Mouse (Mus musculus): Measurements from ENCODE around the gene Lsp1. TPM values are rescaled to one million over a fixed set of nuclear protein-coding genes. Genes with fewer than 3 reads are reported as not detected.

Lsp1 gene
- polyA plus RNA-seq, 1 experiment from 2014 or later, result 8.0 TPM

DNA sequence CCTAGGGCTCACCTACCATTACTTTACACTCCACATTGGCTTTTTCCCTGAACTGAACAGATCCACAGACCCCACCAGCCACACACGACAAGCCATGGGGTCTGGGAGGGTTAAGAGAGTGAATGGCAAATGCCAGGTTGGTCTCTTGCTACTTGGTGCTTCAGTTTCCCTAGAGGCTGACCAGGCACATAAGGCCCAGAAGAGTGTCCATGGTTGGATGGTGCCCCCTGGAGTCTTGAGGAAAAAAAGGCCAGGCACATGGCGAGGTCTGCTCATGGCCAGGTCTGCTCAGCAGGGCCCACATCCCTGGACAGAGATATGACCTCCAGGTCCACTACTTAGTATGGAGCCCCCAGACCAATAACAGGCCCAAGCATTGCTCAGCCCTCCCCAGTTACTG lies 37.2 kb downstream of the Lsp1 start:
- Histone ChIP-seq H3K4me1 (ENCODE audit: control insufficient read depth, insufficient read depth, low read length) (no peaks in the 10 kb centered on the region), H3K27ac (replicated peaks; ENCODE audit: low read depth, low read length) (no peak overlapping the region), H3K27me3 (ENCODE audit: control insufficient read depth, insufficient read depth, low read length) (no peaks in the 10 kb centered on the region), H3K36me3 (ENCODE audit: control insufficient read depth, insufficient read depth, low read length) (no peaks in the 10 kb centered on the region), H3K4me3 (replicated peaks; ENCODE audit: low read depth, low read length) (no peak overlapping the region), H3K9me3 (ENCODE audit: control insufficient read depth, low read length) (no peaks in the 10 kb centered on the region), H3K9ac (replicated peaks; ENCODE audit: low read length) (no peak overlapping the region), H3K4me2 (ENCODE audit: low read length) (no peak overlapping the region)
- ATAC-seq (ENCODE audit: low FRiP score, low TSS enrichment) (no peak), DNase-seq (no peak)
- 89% methylated on average over 2 of the region's 2 CpGs for WGBS

DNA sequence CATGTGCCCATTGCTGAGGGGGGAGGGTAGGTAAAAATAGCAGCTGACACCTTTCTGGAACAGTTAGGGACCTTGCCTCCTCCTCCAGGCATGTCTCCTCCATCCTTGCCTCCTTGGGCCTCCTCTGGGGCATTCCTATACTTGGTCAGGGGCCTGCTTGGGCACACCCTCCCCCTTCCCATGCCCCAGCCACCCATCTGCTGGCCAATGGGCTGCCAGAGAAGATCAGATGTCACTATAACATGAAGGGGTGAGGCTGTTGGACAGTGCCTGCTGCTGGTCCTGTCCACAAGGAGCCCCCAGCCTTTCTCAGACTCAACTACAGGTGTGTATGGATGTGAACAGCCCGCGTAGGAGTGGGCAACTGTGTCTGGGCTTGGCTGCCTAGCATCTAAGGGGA lies 38.0 kb downstream of the Lsp1 start, which contains the start of gene Tnnt3:
Gene Tnnt3 (plus strand): TSS at position 262 of the 400 bp plus-strand sequence.
- H3K27me3 ChIP-seq (ENCODE audit: control insufficient read depth, insufficient read depth, low read length), result no peaks in the 10 kb centered on the region

GRCm38 (mm10) chr7:142499010-142499721 lies 38.6 kb downstream of the Lsp1 start:
- Histone ChIP-seq H3K27ac (replicated peaks; ENCODE audit: low read depth, low read length) (no peak overlapping the region), H3K9me3 (ENCODE audit: control insufficient read depth, low read length) (no peaks in the 10 kb centered on the region), H3K27me3 (ENCODE audit: control insufficient read depth, insufficient read depth, low read length) (no peaks in the 10 kb centered on the region), H3K9ac (replicated peaks; ENCODE audit: low read length) (no peak overlapping the region), H3K4me1 (ENCODE audit: control insufficient read depth, insufficient read depth, low read length) (no peaks in the 10 kb centered on the region), H3K4me2 (ENCODE audit: low read length) (no peak overlapping the region), H3K36me3 (ENCODE audit: control insufficient read depth, insufficient read depth, low read length) (no peaks in the 10 kb centered on the region), H3K4me3 (replicated peaks; ENCODE audit: low read depth, low read length) (no peak overlapping the region)
- 77% methylated on average over 5 of the region's 5 CpGs for WGBS
- ATAC-seq (ENCODE audit: low FRiP score, low TSS enrichment) (no peak), DNase-seq (no peak)

More for the DNA sequence above, 38.0 kb downstream of the Lsp1 start, which contains the start of gene Tnnt3:
- Histone ChIP-seq H3K4me3 (replicated peaks; ENCODE audit: low read depth, low read length) (no peak within 1 kb of the TSS), H3K4me2 (ENCODE audit: low read length) (no peak within 1 kb of the TSS), H3K4me1 (ENCODE audit: control insufficient read depth, insufficient read depth, low read length) (no peaks in the 10 kb centered on the region), H3K36me3 (ENCODE audit: control insufficient read depth, insufficient read depth, low read length) (no peaks in the 10 kb centered on the region), H3K27ac (replicated peaks; ENCODE audit: low read depth, low read length) (no peak within 1 kb of the TSS), H3K9ac (replicated peaks; ENCODE audit: low read length) (no peak within 1 kb of the TSS), H3K9me3 (ENCODE audit: control insufficient read depth, low read length) (no peaks in the 10 kb centered on the region)
- no peak for ATAC-seq (ENCODE audit: low FRiP score, low TSS enrichment)
- DNase-seq, result no peak
- 81% methylated on average over 2 of the region's 2 CpGs for WGBS

DNA sequence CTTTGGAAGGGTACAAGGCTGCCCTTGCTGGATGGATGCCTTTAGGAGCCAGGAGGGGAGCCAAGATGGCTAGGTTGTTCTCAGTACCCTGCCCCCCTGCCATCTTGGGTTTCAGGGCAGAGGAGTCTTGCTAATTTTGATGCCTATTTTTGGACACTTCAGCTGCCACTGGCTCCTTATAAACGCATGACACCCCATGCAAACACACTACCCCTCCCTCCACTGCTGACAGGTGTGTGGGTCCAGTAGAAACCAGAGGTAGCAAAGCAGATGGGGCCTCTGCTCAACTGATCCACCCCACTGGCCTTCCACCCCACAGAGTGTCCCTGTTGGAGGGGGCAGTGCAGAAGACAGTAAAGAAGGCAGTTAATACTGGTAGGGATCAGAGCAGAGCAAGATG lies 39.4 kb downstream of the Lsp1 start:
- no peaks in the 10 kb centered on the region for H3K9me3 ChIP-seq (ENCODE audit: control insufficient read depth, low read length)
- no peak for DNase-seq
- no peak overlapping the region for H3K4me2 ChIP-seq (ENCODE audit: low read length)
- H3K27ac ChIP-seq (replicated peaks; ENCODE audit: low read depth, low read length), result no peak overlapping the region
- ATAC-seq (ENCODE audit: low FRiP score, low TSS enrichment), result no peak
- H3K9ac ChIP-seq (replicated peaks; ENCODE audit: low read length), result no peak overlapping the region
- H3K4me1 ChIP-seq (ENCODE audit: control insufficient read depth, insufficient read depth, low read length), result no peaks in the 10 kb centered on the region
- no peaks in the 10 kb centered on the region for H3K27me3 ChIP-seq (ENCODE audit: control insufficient read depth, insufficient read depth, low read length)
- no peaks in the 10 kb centered on the region for H3K36me3 ChIP-seq (ENCODE audit: control insufficient read depth, insufficient read depth, low read length)
- H3K4me3 ChIP-seq (replicated peaks; ENCODE audit: low read depth, low read length), result no peak overlapping the region
- 88% methylated on average over 1 of the region's 1 CpGs for WGBS

- no peak for ATAC-seq (ENCODE audit: low FRiP score, low TSS enrichment)
- no peaks in the 10 kb centered on the region for H3K27me3 ChIP-seq (ENCODE audit: control insufficient read depth, insufficient read depth, low read length)
- H3K4me3 ChIP-seq (replicated peaks; ENCODE audit: low read depth, low read length), result no peak overlapping the region
- no peaks in the 10 kb centered on the region for H3K36me3 ChIP-seq (ENCODE audit: control insufficient read depth, insufficient read depth, low read length)
- H3K9me3 ChIP-seq (ENCODE audit: control insufficient read depth, low read length), result no peaks in the 10 kb centered on the region
- H3K4me1 ChIP-seq (ENCODE audit: control insufficient read depth, insufficient read depth, low read length), result peaks cover 12% of the 10 kb centered on the region
- no peak overlapping the region for H3K27ac ChIP-seq (replicated peaks; ENCODE audit: low read depth, low read length)
- no peak overlapping the region for H3K9ac ChIP-seq (replicated peaks; ENCODE audit: low read length)
- DNase-seq, result no peak
- 88% methylated on average over 4 of the region's 4 CpGs for WGBS
- H3K4me2 ChIP-seq (ENCODE audit: low read length), result no peak overlapping the region
These were observed 42.6 kb downstream of the Lsp1 start for GRCm38 (mm10) chr7:142503206-142503605.

DNA sequence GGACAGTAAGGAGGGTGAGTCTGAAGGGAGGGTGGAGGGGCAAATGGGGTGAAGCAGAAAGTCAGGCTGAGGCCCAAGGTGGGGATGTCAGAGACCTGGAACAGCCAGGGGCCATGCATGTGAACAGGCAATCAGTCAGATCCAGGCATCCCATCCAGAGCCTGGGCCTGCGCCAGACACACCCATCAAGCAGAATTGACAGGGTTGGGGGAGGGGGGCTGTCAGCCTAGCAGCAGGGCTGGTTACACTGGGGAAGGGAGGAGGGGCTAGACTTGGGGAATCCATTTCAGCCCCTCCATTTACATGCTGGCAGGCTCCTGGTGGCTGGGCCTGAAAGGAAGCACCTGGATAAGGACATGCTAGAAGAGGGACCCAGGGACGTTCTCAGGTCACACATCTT lies 45.3 kb downstream of the Lsp1 start:
- ATAC-seq (ENCODE audit: low FRiP score, low TSS enrichment), result no peak
- H3K27me3 ChIP-seq (ENCODE audit: control insufficient read depth, insufficient read depth, low read length), result no peaks in the 10 kb centered on the region
- peak; percentile 57 for DNase-seq
- H3K4me3 ChIP-seq (replicated peaks; ENCODE audit: low read depth, low read length), result no peak overlapping the region
- 13% methylated on average over 2 of the region's 2 CpGs for WGBS
- no peak overlapping the region for H3K9ac ChIP-seq (replicated peaks; ENCODE audit: low read length)
- H3K27ac ChIP-seq (replicated peaks; ENCODE audit: low read depth, low read length), result peak overlapping the region; percentile 33
- H3K4me1 ChIP-seq (ENCODE audit: control insufficient read depth, insufficient read depth, low read length), result peaks cover 21% of the 10 kb centered on the region
- H3K36me3 ChIP-seq (ENCODE audit: control insufficient read depth, insufficient read depth, low read length), result no peaks in the 10 kb centered on the region
- no peak overlapping the region for H3K4me2 ChIP-seq (ENCODE audit: low read length)
- H3K9me3 ChIP-seq (ENCODE audit: control insufficient read depth, low read length), result no peaks in the 10 kb centered on the region

GRCm38 (mm10) chr7:142506501-142506900 lies 45.9 kb downstream of the Lsp1 start:
- Histone ChIP-seq H3K27ac (replicated peaks; ENCODE audit: low read depth, low read length) (peak overlapping the region; percentile 33), H3K27me3 (ENCODE audit: control insufficient read depth, insufficient read depth, low read length) (no peaks in the 10 kb centered on the region), H3K4me1 (ENCODE audit: control insufficient read depth, insufficient read depth, low read length) (peaks cover 21% of the 10 kb centered on the region), H3K36me3 (ENCODE audit: control insufficient read depth, insufficient read depth, low read length) (no peaks in the 10 kb centered on the region), H3K4me3 (replicated peaks; ENCODE audit: low read depth, low read length) (no peak overlapping the region), H3K9me3 (ENCODE audit: control insufficient read depth, low read length) (no peaks in the 10 kb centered on the region), H3K9ac (replicated peaks; ENCODE audit: low read length) (no peak overlapping the region), H3K4me2 (ENCODE audit: low read length) (no peak overlapping the region)
- ATAC-seq (ENCODE audit: low FRiP score, low TSS enrichment), result peak; percentile 48; the same call in 1 of the 2 replicates
- DNase-seq, result peak; percentile 37
- 12% methylated on average over 4 of the region's 4 CpGs for WGBS

DNA sequence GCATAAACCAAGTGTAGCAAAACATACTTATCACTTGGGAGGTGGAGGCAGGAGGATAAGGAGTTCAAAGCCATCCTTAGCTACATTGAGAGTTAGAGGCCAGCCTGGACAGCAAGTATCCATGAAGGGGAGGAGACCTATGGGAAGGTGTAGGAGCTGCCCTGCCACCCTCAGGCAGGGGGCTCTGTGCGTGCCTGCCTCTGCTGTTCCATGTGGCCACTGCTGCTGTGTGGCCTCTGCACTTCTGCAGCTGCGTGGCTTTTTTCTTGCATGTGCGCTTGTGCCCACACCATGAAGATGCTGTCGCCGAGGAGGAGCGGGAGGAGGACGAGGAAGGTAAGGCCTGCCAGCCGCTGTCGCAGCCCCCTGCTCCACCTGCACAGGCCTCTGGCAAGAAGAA lies 46.8 kb downstream of the Lsp1 start:
- H3K4me1 ChIP-seq (ENCODE audit: control insufficient read depth, insufficient read depth, low read length), result peaks cover 21% of the 10 kb centered on the region
- no peaks in the 10 kb centered on the region for H3K9me3 ChIP-seq (ENCODE audit: control insufficient read depth, low read length)
- ATAC-seq (ENCODE audit: low FRiP score, low TSS enrichment), result no peak
- DNase-seq, result no peak
- WGBS, result 91% methylated on average over 9 of the region's 9 CpGs
- H3K9ac ChIP-seq (replicated peaks; ENCODE audit: low read length), result no peak overlapping the region
- H3K27me3 ChIP-seq (ENCODE audit: control insufficient read depth, insufficient read depth, low read length), result no peaks in the 10 kb centered on the region
- no peaks in the 10 kb centered on the region for H3K36me3 ChIP-seq (ENCODE audit: control insufficient read depth, insufficient read depth, low read length)
- no peak overlapping the region for H3K4me2 ChIP-seq (ENCODE audit: low read length)
- no peak overlapping the region for H3K27ac ChIP-seq (replicated peaks; ENCODE audit: low read depth, low read length)
- no peak overlapping the region for H3K4me3 ChIP-seq (replicated peaks; ENCODE audit: low read depth, low read length)

DNA sequence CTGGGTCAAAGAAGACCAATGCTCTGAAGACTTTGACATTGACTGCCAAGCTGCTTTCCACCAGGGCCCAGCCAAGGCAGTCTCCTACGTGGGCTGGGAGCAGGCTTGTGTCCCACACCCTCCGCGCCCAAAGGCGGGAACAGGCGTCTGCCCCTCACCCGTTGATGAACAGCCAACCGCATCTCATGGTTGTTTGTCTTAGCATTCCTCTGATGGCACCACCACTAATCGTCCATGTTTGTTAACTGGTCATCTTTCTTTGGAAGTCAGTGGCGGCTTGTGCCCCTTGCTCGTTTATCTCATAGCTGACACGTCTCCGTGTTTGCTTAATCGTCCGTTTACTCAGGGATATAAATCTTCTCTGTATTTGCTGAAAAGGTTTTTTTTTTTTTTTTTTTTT lies 48.9 kb downstream of the Lsp1 start:
- Histone ChIP-seq H3K27ac (replicated peaks; ENCODE audit: low read depth, low read length) (peak overlapping the region; percentile 37; the same call in 1 of the 2 replicates), H3K4me3 (replicated peaks; ENCODE audit: low read depth, low read length) (no peak overlapping the region), H3K4me2 (ENCODE audit: low read length) (no peak overlapping the region), H3K36me3 (ENCODE audit: control insufficient read depth, insufficient read depth, low read length) (no peaks in the 10 kb centered on the region), H3K9ac (replicated peaks; ENCODE audit: low read length) (no peak overlapping the region), H3K4me1 (ENCODE audit: control insufficient read depth, insufficient read depth, low read length) (peaks cover 21% of the 10 kb centered on the region), H3K9me3 (ENCODE audit: control insufficient read depth, low read length) (no peaks in the 10 kb centered on the region), H3K27me3 (ENCODE audit: control insufficient read depth, insufficient read depth, low read length) (no peaks in the 10 kb centered on the region)
- ATAC-seq (ENCODE audit: low FRiP score, low TSS enrichment) (no peak), DNase-seq (peak; percentile 20)
- 43% methylated on average over 14 of the region's 14 CpGs for WGBS
